Mouse (Mus musculus) G1E-ER4 (cell line): ENCODE results near the gene Pdgfd. TPM values are rescaled to one million over a fixed set of nuclear protein-coding genes. Genes with fewer than 3 reads are reported as not detected.

Experiments
- GATA1 ChIP-seq: IDR thresholded peaks from one replicate; pipeline ENCODE4 v1.8.0; 2012; ENCODE audit warnings: low read length, inconsistent platforms
- polyA plus RNA-seq: library from polyadenylated mRNA; stranded (reverse); fragments of >175 nt; gene quantifications from 2 replicates; pipeline ENCODE4 v1.2.3, GENCODE M21; 2012

Gene Pdgfd
- polyA plus RNA-seq, 1 experiment, result not detected

DNA sequence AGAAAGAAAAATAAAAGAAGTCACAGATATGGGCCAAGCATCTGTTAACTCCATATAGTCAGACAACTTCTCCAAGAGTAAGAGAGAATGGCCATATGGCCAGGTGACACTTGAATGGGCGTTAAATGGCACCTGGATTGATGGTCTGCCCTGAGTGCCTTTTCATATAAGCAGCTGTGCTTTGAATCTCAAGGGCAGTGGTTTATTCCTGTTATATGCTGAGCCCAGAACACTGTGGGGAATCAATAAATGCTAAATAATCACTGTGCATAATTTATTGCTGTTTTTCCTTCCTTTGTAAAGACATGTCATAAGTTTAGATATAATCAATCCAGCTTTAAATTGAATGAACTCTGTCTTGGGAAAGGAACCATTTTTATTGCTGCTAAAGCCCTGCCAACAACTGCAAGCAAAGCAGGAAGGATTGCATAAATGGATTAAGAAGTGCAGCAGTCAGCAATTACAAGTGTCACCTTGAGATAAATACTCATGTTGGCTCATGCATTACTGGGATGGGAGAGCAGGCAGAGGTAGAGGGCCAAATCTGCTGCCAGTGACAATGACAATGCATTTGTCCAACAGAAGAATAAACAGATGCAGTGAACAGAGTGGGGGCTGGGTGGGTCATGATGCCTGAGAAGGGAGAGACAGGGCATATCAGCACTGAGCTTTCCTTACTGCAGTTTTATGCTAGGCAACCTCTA, 185.0 kb downstream of the Pdgfd start:
- no peak for TF ChIP-seq GATA1

DNA sequence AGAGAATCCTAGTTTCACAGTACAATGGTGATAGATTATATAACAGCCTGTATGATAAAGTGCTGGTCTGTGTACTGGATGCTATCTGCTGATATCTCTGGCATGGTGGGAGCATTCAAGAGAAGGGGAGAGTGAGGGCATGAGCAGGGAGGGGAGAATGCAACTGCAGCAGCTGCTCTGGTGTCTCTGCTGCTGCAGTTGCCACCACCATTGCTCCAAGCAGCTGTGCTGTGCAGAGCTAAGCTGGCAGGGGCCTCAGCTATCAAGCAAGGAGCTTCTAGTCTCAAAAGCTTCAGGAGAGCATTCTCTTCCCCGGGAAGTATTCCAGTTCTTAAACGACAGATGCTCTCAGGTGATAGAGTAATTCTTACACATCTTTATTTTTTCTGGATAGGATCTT, 192.4 kb downstream of the Pdgfd start:
- no peak for TF ChIP-seq GATA1

DNA sequence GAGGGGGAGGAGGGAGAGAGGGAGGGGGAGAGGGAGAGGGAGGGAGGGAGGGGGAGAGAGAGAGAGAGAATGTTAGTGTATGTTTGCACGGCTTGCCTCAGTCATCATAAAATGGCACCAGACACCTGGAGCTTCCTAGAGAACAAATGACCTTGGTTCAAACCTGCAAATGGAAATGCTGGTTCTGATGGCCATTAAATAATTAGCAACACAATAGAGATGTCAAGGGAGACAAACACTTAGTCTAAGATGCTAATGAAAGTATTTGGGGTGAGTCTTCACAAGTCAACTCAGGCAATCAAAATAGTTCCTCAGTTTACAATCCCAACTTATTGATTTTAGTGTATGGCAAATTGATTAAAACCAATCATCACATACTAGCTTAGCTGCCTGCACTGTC, 198.2 kb downstream of the Pdgfd start:
- TF ChIP-seq GATA1, result no peak

DNA sequence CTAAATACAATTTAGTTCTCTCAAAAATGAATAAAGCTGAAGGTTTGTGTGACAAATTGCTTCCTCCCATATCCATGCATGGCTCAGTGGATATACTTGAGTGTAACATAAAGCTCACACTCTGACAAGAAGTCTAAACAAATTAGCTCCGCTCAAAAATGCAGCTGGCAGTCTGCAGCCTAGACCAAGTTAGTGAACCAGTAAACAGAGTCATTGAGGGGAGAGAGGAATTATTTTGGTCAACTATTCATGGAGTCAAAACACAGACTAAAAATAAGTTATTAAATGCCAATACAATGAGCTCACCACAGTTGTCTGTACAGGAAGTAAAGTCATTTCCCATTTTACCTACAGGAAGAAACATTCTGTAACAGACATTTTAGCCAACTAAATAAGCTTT, 233.4 kb downstream of the Pdgfd start:
- TF ChIP-seq GATA1, result no peak

DNA sequence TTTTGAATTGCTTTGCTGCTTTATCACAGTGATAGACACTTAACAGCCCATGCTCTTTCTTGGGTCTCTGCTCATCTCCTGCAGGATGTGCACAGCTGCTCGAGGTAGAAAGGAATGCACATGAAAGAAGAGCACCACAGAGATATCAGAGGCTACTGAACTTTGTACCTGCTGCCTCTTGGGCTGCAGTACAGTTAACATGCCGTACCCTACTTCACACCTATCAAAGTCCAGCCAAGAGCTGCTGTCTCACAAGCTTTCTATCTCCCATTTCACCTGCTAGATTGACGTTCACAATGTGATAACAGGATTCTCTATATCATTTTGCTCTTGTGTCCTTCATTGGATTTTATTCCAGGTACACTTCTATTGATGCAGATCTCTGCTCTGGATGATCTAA, 238.2 kb downstream of the Pdgfd start:
- no peak for TF ChIP-seq GATA1

DNA sequence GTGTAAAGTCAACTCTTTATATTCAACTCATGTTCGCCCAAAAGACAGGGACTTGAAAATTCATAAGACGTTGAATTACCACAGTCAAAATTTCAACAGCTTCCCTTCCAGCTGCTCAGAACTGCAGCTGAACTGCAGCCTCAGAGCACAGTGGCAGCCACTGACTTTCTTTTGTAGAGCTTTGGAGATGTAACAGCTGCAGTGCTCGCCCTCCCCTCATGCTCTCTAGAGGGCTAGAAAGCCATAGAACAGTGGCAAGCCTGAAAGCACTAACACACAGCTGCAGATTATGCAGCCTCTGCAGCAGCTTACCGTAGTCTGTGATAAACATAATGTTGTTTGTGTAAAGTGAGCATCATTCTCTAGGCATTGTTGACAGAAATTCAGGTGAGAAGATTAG, 239.6 kb downstream of the Pdgfd start:
- no peak for TF ChIP-seq GATA1

DNA sequence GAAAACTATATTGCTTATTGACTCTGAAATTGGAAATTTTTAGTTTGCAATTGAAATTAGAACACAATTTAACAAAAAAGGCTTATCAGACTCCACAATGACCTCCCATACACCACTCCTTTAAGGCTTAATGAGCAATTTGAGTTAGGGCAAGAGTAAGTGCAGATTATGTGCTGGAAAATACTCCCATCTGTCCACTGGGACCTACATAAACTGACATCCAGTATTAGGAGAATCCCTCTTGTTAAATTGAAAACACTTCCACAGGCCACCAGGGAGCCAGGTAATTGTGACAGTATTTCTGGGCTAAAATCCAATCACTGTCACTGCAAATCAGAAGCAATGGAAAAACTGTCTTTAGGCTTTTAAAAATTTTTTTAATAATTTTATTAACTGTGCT, 256.2 kb downstream of the Pdgfd start:
- TF ChIP-seq GATA1, result no peak

Other genes starting within 250 kb of the Pdgfd start
- gene Ddi1, start 101.3 kb downstream of the Pdgfd start, polyA plus RNA-seq, result not detected in 2 replicates